Mouse (Mus musculus) midbrain, embryonic 13.5 days (tissue): ENCODE results near the gene Fermt3. TPM values are rescaled to one million over a fixed set of nuclear protein-coding genes. Genes with fewer than 3 reads are reported as not detected.

Experiments
- ATAC-seq: fragments of 200-750 bp; cut with Nextera tagmentation; 2 replicates; pipeline ENCODE4 v1.8.0; 2017; ENCODE audit warnings: mild to moderate bottlenecking, moderate TSS enrichment, moderate library complexity
- H3K27ac ChIP-seq: fragments of 300-500 bp; sonication (generic); 2 replicates; pipeline ENCODE4 v1.5.1; 2015; ENCODE audit warnings: inconsistent platforms, mild to moderate bottlenecking, moderate library complexity
- H3K27me3 ChIP-seq: fragments of 300-500 bp; sonication (generic); 2 replicates; pipeline ENCODE4 v1.6.1; 2015; ENCODE audit warnings: mild to moderate bottlenecking, inconsistent platforms
- H3K36me3 ChIP-seq: fragments of 300-500 bp; sonication (generic); 2 replicates; pipeline ENCODE4 v1.6.1; 2015; ENCODE audit warnings: mild to moderate bottlenecking, inconsistent platforms
- H3K4me1 ChIP-seq: fragments of 300-500 bp; sonication (generic); replicated peaks from 2 replicates; pipeline ENCODE4 v1.6.1; 2015; ENCODE audit warnings: inconsistent platforms
- H3K4me2 ChIP-seq: fragments of 300-500 bp; sonication (generic); replicated peaks from 2 replicates; pipeline ENCODE4 v1.6.1; 2015; ENCODE audit warnings: moderate library complexity, mild to moderate bottlenecking, inconsistent platforms
- H3K4me3 ChIP-seq: fragments of 300-500 bp; sonication (generic); replicated peaks from 2 replicates; pipeline ENCODE4 v1.5.1; 2015; ENCODE audit warnings: mild to moderate bottlenecking, inconsistent platforms
- H3K9ac ChIP-seq: fragments of 300-500 bp; sonication (generic); replicated peaks from 2 replicates; pipeline ENCODE4 v1.6.1; 2015; ENCODE audit warnings: mild to moderate bottlenecking, inconsistent platforms
- H3K9me3 ChIP-seq: fragments of 300-500 bp; sonication (generic); 2 replicates; pipeline ENCODE4 v1.6.1; 2016; ENCODE audit warnings: mild to moderate bottlenecking, inconsistent platforms
- WGBS: fragments of 180-500 bp; shearing (Covaris S2); methylation state at CpG from one replicate; pipeline ENCODE4 v1.1.7; 2015; 5-methylcytosine and 5-hydroxymethylcytosine counted together
- polyA plus RNA-seq: library from polyadenylated mRNA; unstranded; fragments of >200 nt; fragmentation: Nextera tagmentation; extraction: Ambion mirVana; gene quantifications from 2 replicates; pipeline ENCODE4 v1.2.1, GENCODE M21; 2015

Gene Fermt3
- polyA plus RNA-seq, result 3.9 and 4.8 TPM in 2 replicates

- H3K27me3 ChIP-seq, result no peaks in the 10 kb centered on the region
- WGBS, result 87% methylated on average over 5 of the region's 5 CpGs
- H3K27ac ChIP-seq, result no peak within 1 kb of the TSS
- H3K4me1 ChIP-seq, result no peaks in the 10 kb centered on the region
- H3K4me2 ChIP-seq, result no peak within 1 kb of the TSS
- no peak within 1 kb of the TSS for H3K9ac ChIP-seq
- ATAC-seq, result no peak
- H3K4me3 ChIP-seq, result no peak within 1 kb of the TSS
- peaks cover 78% of the 10 kb centered on the region for H3K36me3 ChIP-seq
- no peaks in the 10 kb centered on the region for H3K9me3 ChIP-seq
Measured at GRCm38 (mm10) chr19:7019191-7019590, at the start of gene Fermt3. Fermt3 (minus strand) TSS chr19:7019469.

- 2% methylated on average over 14 of the region's 14 CpGs for WGBS
- Histone ChIP-seq H3K27ac (peak overlapping the region; percentile 84; the same call in 1 of the 2 replicates), H3K4me2 (peak overlapping the region; percentile 30; the same call in 1 of the 2 replicates), H3K27me3 (peaks cover 33% of the 10 kb centered on the region), H3K4me1 (peaks cover 81% of the 10 kb centered on the region), H3K4me3 (no peak overlapping the region), H3K36me3 (no peaks in the 10 kb centered on the region), H3K9me3 (no peaks in the 10 kb centered on the region), H3K9ac (peak overlapping the region; percentile 21; the same call in 1 of the 2 replicates)
- peak; percentile 57 for ATAC-seq
Measured at GRCm38 (mm10) chr19:7068136-7068535, 48.9 kb upstream of the Fermt3 start.

GRCm38 (mm10) chr19:7067344-7068050, 48.2 kb upstream of the Fermt3 start:
- 55% methylated on average over 20 of the region's 20 CpGs for WGBS
- H3K9ac ChIP-seq, result no peak overlapping the region; the same call in 1 of the 2 replicates

GRCm38 (mm10) chr19:7066828-7067342, 47.6 kb upstream of the Fermt3 start:
- Histone ChIP-seq H3K9me3 (no peaks in the 10 kb centered on the region), H3K36me3 (no peaks in the 10 kb centered on the region), H3K4me1 (peaks cover 68% of the 10 kb centered on the region), H3K27ac (peak overlapping the region; percentile 27; the same call in 1 of the 2 replicates), H3K9ac (peak overlapping the region; percentile 42), H3K4me3 (no peak overlapping the region), H3K4me2 (0 out of 2 replicates have a peak overlapping the region, but pooled peaks have one; percentile 8), H3K27me3 (peaks cover 20% of the 10 kb centered on the region)
- ATAC-seq, result no peak
- 54% methylated on average over 7 of the region's 8 CpGs for WGBS

More at GRCm38 (mm10) chr19:7067344-7068050, 48.2 kb upstream of the Fermt3 start:
- Histone ChIP-seq H3K27ac (0 out of 2 replicates have a peak overlapping the region, but pooled peaks have one; percentile 44), H3K27me3 (peaks cover 27% of the 10 kb centered on the region), H3K4me2 (0 out of 2 replicates have a peak overlapping the region, but pooled peaks have one; percentile 14), H3K9me3 (no peaks in the 10 kb centered on the region), H3K4me3 (no peak overlapping the region), H3K4me1 (peaks cover 74% of the 10 kb centered on the region), H3K36me3 (no peaks in the 10 kb centered on the region)
- ATAC-seq, result no peak

- Histone ChIP-seq H3K4me1 (peaks cover 62% of the 10 kb centered on the region), H3K9ac (peak overlapping the region; percentile 42), H3K27me3 (peaks cover 17% of the 10 kb centered on the region), H3K27ac (peak overlapping the region; percentile 27; the same call in 1 of the 2 replicates), H3K4me2 (0 out of 2 replicates have a peak overlapping the region, but pooled peaks have one; percentile 8), H3K36me3 (no peaks in the 10 kb centered on the region), H3K4me3 (no peak overlapping the region), H3K9me3 (no peaks in the 10 kb centered on the region)
- WGBS, result 33% methylated on average over 15 of the region's 15 CpGs
- ATAC-seq, result no peak
Measured at GRCm38 (mm10) chr19:7066034-7066827, 47.0 kb upstream of the Fermt3 start.

- H3K27ac ChIP-seq, result no peak overlapping the region
- H3K36me3 ChIP-seq, result no peaks in the 10 kb centered on the region
- H3K4me1 ChIP-seq, result peaks cover 45% of the 10 kb centered on the region
- H3K9me3 ChIP-seq, result no peaks in the 10 kb centered on the region
- H3K27me3 ChIP-seq, result peaks cover 23% of the 10 kb centered on the region
- WGBS, result 0% methylated on average over 3 of the region's 3 CpGs
- no peak overlapping the region for H3K4me3 ChIP-seq
- no peak overlapping the region for H3K9ac ChIP-seq
- no peak overlapping the region for H3K4me2 ChIP-seq
- ATAC-seq, result peak; percentile 66
Measured at GRCm38 (mm10) chr19:7064571-7064970, 45.3 kb upstream of the Fermt3 start.

GRCm38 (mm10) chr19:7062916-7063315, 43.6 kb upstream of the Fermt3 start:
- H3K9ac ChIP-seq, result no peak overlapping the region
- no peak for ATAC-seq
- peaks cover 36% of the 10 kb centered on the region for H3K4me1 ChIP-seq
- no peak overlapping the region for H3K27ac ChIP-seq
- peaks cover 34% of the 10 kb centered on the region for H3K27me3 ChIP-seq
- no peak overlapping the region for H3K4me2 ChIP-seq
- H3K36me3 ChIP-seq, result no peaks in the 10 kb centered on the region
- H3K9me3 ChIP-seq, result no peaks in the 10 kb centered on the region
- no peak overlapping the region for H3K4me3 ChIP-seq
- 93% methylated on average over 8 of the region's 8 CpGs for WGBS

- no peak overlapping the region for H3K27ac ChIP-seq
- no peak overlapping the region for H3K9ac ChIP-seq
- no peak overlapping the region for H3K4me3 ChIP-seq
- peaks cover 36% of the 10 kb centered on the region for H3K27me3 ChIP-seq
- peaks cover 36% of the 10 kb centered on the region for H3K4me1 ChIP-seq
- H3K9me3 ChIP-seq, result no peaks in the 10 kb centered on the region
- no peaks in the 10 kb centered on the region for H3K36me3 ChIP-seq
- 89% methylated on average over 5 of the region's 5 CpGs for WGBS
- H3K4me2 ChIP-seq, result no peak overlapping the region
- no peak for ATAC-seq
Measured at GRCm38 (mm10) chr19:7062110-7062509, 42.8 kb upstream of the Fermt3 start.

GRCm38 (mm10) chr19:7058541-7058940, 39.3 kb upstream of the Fermt3 start:
- WGBS, result 49% methylated on average over 6 of the region's 6 CpGs
- peak overlapping the region; percentile 99 for H3K4me2 ChIP-seq

GRCm38 (mm10) chr19:7057722-7058207, 38.5 kb upstream of the Fermt3 start:
- WGBS, result 0% methylated on average over 15 of the region's 15 CpGs
- Histone ChIP-seq H3K9me3 (no peaks in the 10 kb centered on the region), H3K27ac (no peak overlapping the region), H3K4me3 (peak overlapping the region; percentile 67), H3K4me2 (peak overlapping the region; percentile 99), H3K27me3 (peaks cover 53% of the 10 kb centered on the region), H3K9ac (no peak overlapping the region), H3K4me1 (peaks cover 26% of the 10 kb centered on the region), H3K36me3 (no peaks in the 10 kb centered on the region)
- peak; percentile 64 for ATAC-seq

More at GRCm38 (mm10) chr19:7058541-7058940, 39.3 kb upstream of the Fermt3 start:
- no peak overlapping the region for H3K27ac ChIP-seq
- peaks cover 53% of the 10 kb centered on the region for H3K27me3 ChIP-seq
- H3K36me3 ChIP-seq, result no peaks in the 10 kb centered on the region
- H3K4me1 ChIP-seq, result peaks cover 26% of the 10 kb centered on the region
- no peaks in the 10 kb centered on the region for H3K9me3 ChIP-seq
- H3K4me3 ChIP-seq, result no peak overlapping the region
- H3K9ac ChIP-seq, result no peak overlapping the region
- ATAC-seq, result no peak

- 5% methylated on average over 16 of the region's 16 CpGs for WGBS
- Histone ChIP-seq H3K4me2 (peak overlapping the region; percentile 99), H3K9me3 (no peaks in the 10 kb centered on the region), H3K9ac (peak overlapping the region; percentile 65), H3K36me3 (no peaks in the 10 kb centered on the region), H3K4me3 (peak overlapping the region; percentile 67), H3K27me3 (peaks cover 53% of the 10 kb centered on the region), H3K4me1 (peaks cover 26% of the 10 kb centered on the region), H3K27ac (no peak overlapping the region)
- ATAC-seq, result peak; percentile 49
Measured at GRCm38 (mm10) chr19:7057126-7057721, 38.0 kb upstream of the Fermt3 start.
